Mouse (Mus musculus) cerebellum, adult 2 months (tissue): ENCODE results near the gene Stag1. TPM values are rescaled to one million over a fixed set of nuclear protein-coding genes. Genes with fewer than 3 reads are reported as not detected.

Experiments used
- DNase-seq, 2 experiments: peaks; one replicate each; pipeline ENCODE4 v3.0.0; 2021
- H3K27ac ChIP-seq: fragments of 200-500 bp; 2 replicates; pipeline ENCODE4 v1.5.1; 2012; ENCODE audit warnings: low read length, control low read depth, inconsistent platforms; ENCODE audit not compliant: insufficient read depth
- H3K27me3 ChIP-seq: fragments of 200-500 bp; 2 replicates; pipeline ENCODE4 v1.6.1; 2012; ENCODE audit warnings: inconsistent platforms, mild to moderate bottlenecking, low read length, moderate library complexity; ENCODE audit not compliant: control insufficient read depth, insufficient read depth
- H3K4me1 ChIP-seq: fragments of 200-500 bp; 2 replicates; pipeline ENCODE4 v1.6.1; 2011; ENCODE audit warnings: low read length; ENCODE audit not compliant: control insufficient read depth, insufficient read depth
- H3K4me3 ChIP-seq: fragments of 200-500 bp; replicated peaks from 2 replicates; pipeline ENCODE3; 2011; ENCODE audit warnings: mild to moderate bottlenecking, low read depth, low read length, control low read depth; ENCODE audit not compliant: insufficient read depth
- CTCF ChIP-seq: fragments of 200-500 bp; IDR thresholded peaks from 2 replicates; pipeline ENCODE4 v1.5.1; 2011; ENCODE audit warnings: low read depth, mild to moderate bottlenecking, control low read depth, low read length, moderate library complexity, borderline replicate concordance; ENCODE audit not compliant: insufficient read depth
- POLR2A ChIP-seq: fragments of 200-500 bp; IDR thresholded peaks from 2 replicates; pipeline ENCODE4 v1.6.1; 2011; ENCODE audit warnings: low read length, control low read depth, borderline replicate concordance; ENCODE audit not compliant: insufficient read depth
- WGBS: fragments of 180-500 bp; shearing (Covaris S2); methylation state at CpG from one replicate; pipeline ENCODE4 v1.1.7; 2018; 5-methylcytosine and 5-hydroxymethylcytosine counted together
- polyA plus RNA-seq: library from polyadenylated mRNA; depleted of rRNA; stranded (reverse); fragments of >200 nt; gene quantifications from 2 replicates; pipeline ENCODE4 v1.2.3, GENCODE M21; 2012

The Stag1 gene
- polyA plus RNA-seq, 1 experiment, result 32.0 TPM

- DNase-seq, result no peak
- Histone ChIP-seq H3K4me3 (no peak overlapping the region), H3K4me1 (no peaks in the 10 kb centered on the region; the same call in 1 of the 2 replicates), H3K27ac (no peak overlapping the region), H3K27me3 (no peaks in the 10 kb centered on the region)
- TF ChIP-seq POLR2A, result no peak
- no peak for TF ChIP-seq CTCF
- WGBS, result 85% methylated on average over 4 of the region's 4 CpGs
Observed at GRCm38 (mm10) chr9:100663473-100664134, 66.0 kb downstream of the Stag1 start.

GRCm38 (mm10) chr9:100670151-100670550, 72.6 kb downstream of the Stag1 start:
- H3K27ac ChIP-seq, result no peak overlapping the region
- H3K4me3 ChIP-seq, result no peak overlapping the region
- DNase-seq, result no peak
- TF ChIP-seq CTCF (no peak), POLR2A (no peak)
- WGBS, result 64% methylated on average over 5 of the region's 5 CpGs
- H3K4me1 ChIP-seq, result no peaks in the 10 kb centered on the region
- no peaks in the 10 kb centered on the region for H3K27me3 ChIP-seq

GRCm38 (mm10) chr9:100679036-100679435, 81.4 kb downstream of the Stag1 start:
- H3K4me1 ChIP-seq, result no peaks in the 10 kb centered on the region
- TF ChIP-seq POLR2A, result no peak
- TF ChIP-seq CTCF, result no peak
- H3K27me3 ChIP-seq, result no peaks in the 10 kb centered on the region
- no peak for DNase-seq
- no peak overlapping the region for H3K4me3 ChIP-seq
- no peak overlapping the region for H3K27ac ChIP-seq

GRCm38 (mm10) chr9:100682285-100682684, 84.7 kb downstream of the Stag1 start:
- TF ChIP-seq POLR2A (no peak), CTCF (no peak)
- Histone ChIP-seq H3K27ac (no peak overlapping the region), H3K27me3 (no peaks in the 10 kb centered on the region), H3K4me1 (no peaks in the 10 kb centered on the region), H3K4me3 (no peak overlapping the region)
- no peak for DNase-seq

GRCm38 (mm10) chr9:100685769-100686487, 88.3 kb downstream of the Stag1 start:
- WGBS, result 36% methylated on average over 3 of the region's 3 CpGs
- Histone ChIP-seq H3K27me3 (no peaks in the 10 kb centered on the region), H3K27ac (no peak overlapping the region), H3K4me1 (no peaks in the 10 kb centered on the region), H3K4me3 (no peak overlapping the region)
- DNase-seq, result peak in 1 of 2 experiments; percentile 45
- no peak for TF ChIP-seq POLR2A
- no peak for TF ChIP-seq CTCF

- no peak overlapping the region for H3K27ac ChIP-seq
- DNase-seq, result no peak
- H3K4me3 ChIP-seq, result no peak overlapping the region
- H3K27me3 ChIP-seq, result no peaks in the 10 kb centered on the region
- TF ChIP-seq CTCF (no peak), POLR2A (no peak)
- no peaks in the 10 kb centered on the region; the same call in 1 of the 2 replicates for H3K4me1 ChIP-seq
- 85% methylated on average over 3 of the region's 3 CpGs for WGBS
Observed at GRCm38 (mm10) chr9:100689765-100690316, 92.2 kb downstream of the Stag1 start.

- WGBS, result 91% methylated on average over 1 of the region's 1 CpGs
- Histone ChIP-seq H3K27me3 (no peaks in the 10 kb centered on the region), H3K27ac (no peak overlapping the region), H3K4me1 (no peaks in the 10 kb centered on the region; the same call in 1 of the 2 replicates), H3K4me3 (no peak overlapping the region)
- DNase-seq, result no peak
- TF ChIP-seq POLR2A (no peak), CTCF (no peak)
Observed at GRCm38 (mm10) chr9:100692239-100692638, 94.6 kb downstream of the Stag1 start.
